Mouse (Mus musculus) layer of hippocampus, postnatal 14 days (tissue): ENCODE measurements around the gene Bdh2. TPM values are rescaled to one million over a fixed set of nuclear protein-coding genes. Genes with fewer than 3 reads are reported as not detected.
A peak's percentile ranks its signal among the peaks of the same experiment; 100 is the strongest.

Source experiments
- DNase-seq, 2 experiments: peaks; one replicate each; pipeline ENCODE4 v3.0.0; 2021 to 2022; ENCODE audit warnings: low spot score in 2 of 2, mixed read lengths in 1 of 2
- total RNA-seq, 2 experiments: library from RNA; stranded (reverse); gene quantifications; 2 replicates each; pipeline ENCODE4 v1.2.3; 2021

Bdh2 gene
- total RNA-seq, 2 experiments from 2014 or later, result 2.3 to 3.8 TPM

DNA sequence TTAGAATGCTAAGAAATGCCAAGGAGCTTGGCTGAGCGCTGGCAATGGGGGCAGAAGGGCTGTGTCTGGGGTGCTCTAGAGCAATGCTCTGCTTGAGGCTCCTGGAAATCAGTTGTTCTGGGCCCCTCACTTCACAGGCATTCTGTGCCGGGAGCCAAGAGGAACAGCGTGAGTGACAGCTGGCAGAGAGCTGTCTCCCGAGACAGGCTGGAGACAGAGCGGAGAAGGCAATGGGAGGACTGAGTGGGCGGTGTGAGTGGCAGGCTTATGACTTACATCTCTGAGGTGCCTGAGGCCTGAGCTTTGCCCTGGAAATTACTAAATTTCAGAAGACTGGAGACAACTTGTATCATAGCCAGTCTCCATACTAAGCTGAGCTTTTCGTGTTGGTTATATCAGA, 12.7 kb downstream of the Bdh2 start:
- peak; percentile 29 to 36 for DNase-seq

GRCm38 (mm10) chr3:135295559-135295958, 14.5 kb downstream of the Bdh2 start:
- no peak for DNase-seq

GRCm38 (mm10) chr3:135298560-135298959, 17.5 kb downstream of the Bdh2 start:
- no peak for DNase-seq

GRCm38 (mm10) chr3:135300081-135300480, 19.1 kb downstream of the Bdh2 start:
- DNase-seq, result no peak

DNA sequence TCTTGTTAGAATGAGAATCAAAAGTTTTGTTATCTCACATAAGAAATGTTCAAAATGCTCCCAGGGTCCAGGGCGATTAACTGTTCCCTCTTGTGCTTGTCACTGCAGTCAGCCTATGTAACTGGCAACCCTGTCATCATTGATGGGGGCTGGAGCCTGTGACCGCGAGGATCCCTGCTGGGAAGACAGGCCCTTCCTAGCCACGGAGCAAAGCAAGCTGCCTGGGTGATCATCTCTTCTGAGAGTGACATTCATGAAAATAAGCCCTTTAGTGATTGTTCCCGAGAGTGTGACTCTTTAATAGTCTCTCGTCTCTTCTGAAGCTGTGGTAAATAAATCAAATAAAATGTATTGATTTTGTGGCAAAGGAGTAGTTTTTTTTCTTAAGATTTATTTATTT, 23.0 kb downstream of the Bdh2 start:
- no peak for DNase-seq

DNA sequence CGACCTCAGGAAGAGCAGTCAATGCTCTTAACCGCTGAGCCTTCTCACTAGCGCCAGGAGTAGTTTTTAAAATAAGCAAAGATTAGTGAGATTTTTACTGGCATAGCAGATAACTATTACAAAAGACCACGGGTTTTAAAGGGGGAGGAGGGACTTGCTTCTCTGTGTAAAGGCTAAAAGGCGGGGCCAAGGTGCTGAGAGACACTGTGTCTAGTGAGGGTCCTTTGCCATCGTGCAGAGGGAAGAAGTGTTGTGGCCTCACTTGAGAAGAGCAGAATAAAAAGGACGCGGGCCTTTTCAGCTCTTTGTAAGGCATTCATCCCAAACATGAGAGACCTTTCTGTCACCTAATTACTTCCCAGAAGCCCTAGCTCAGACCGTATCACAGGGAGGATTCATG, 23.5 kb downstream of the Bdh2 start:
- no peak for DNase-seq

DNA sequence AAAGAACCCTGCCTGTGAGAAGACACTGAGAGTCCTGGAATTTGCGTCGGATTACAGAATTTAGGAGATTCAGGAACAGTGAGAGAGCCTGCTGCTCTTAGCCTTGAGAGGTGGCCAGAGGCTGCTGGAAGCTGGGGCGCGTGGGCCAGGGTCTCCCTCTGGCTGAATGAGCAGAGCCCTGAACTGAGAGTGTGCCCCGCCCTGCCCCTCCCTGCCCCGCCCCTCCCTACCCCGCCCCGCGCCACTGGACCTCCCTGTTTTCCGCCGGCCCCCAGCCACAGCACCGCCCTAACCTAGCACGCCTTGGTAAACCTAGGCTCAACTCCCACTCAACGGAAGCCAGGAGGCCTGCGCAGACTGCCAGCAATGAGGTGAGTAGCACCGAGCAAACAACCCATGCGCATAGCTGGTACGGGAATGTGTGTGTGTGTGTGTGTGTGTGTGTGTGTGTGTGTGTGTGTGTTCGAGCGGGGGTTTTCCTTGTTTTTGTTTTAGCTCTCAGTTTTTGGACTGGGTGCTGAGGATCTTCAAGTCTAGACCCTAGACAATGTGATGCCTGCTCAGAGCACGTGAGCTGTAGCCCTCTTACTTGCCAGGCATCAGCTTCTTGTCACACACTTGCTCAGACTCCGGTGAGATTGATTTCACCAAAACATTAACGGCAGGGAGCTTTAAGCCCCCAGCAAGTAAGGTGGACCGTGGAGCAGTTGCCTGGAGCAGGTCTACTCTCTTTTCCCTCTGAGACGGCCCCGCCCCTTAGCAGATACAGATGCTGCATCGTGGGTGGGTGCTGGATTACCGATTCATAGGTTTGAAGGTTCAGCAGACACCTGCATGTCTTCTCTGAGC, 26.6 kb downstream of the Bdh2 start, which contains the start of gene Slc9b2:
Slc9b2 (plus strand) TSS at position 290 of the 849 bp plus-strand sequence.
- DNase-seq, result no peak

DNA sequence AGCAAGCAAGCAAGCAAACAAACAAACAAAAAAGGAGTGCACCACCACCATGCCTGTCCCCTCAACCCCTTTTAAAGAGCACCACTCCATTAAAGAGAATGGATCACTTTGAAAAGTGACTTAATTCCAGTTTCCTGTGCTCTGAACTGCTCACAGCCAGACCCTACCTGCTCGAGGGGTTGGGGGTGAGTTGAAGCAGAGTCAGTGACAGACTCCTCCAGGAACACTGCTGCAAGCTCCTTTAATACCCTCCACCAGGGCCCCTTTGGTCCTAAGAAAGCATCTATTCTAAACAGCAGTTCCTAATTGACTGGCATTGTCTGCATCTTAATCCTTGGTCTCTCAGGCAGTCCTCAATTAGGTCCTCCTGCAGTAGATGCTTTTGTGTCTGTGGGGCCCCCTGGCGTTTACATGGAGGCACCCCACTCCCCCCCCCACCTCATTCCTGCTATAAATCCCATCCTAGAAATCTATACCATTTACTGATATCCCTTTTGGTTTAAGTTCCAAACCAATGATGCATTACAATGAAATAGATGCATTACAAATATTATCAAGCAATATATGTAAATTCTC, 32.0 kb downstream of the Bdh2 start:
- no peak for DNase-seq

GRCm38 (mm10) chr3:135313727-135314126, 32.7 kb downstream of the Bdh2 start:
- no peak for DNase-seq

GRCm38 (mm10) chr3:135314811-135315210, 33.8 kb downstream of the Bdh2 start:
- DNase-seq, result no peak

GRCm38 (mm10) chr3:135315720-135316425, 34.9 kb downstream of the Bdh2 start:
- DNase-seq, result no peak

DNA sequence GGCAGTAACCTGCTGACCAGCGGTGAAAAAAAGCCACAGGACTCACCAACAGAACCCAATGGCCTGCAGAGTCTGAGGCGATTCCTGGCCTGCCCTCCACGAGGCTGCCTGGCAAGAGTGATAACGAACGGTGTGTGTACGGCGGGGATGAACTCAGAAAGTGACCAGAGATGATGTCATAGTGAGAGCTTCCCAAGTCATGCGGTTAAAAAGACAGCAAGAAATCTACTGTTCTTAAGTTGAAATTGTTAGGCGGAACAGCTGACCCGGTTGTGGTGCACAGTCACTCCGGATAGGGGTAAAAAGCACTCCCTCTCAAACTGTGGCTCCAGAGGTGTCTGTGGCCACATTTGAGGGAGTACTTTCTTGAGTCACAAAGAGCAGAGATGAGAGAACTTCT, 37.3 kb downstream of the Bdh2 start:
- no peak for DNase-seq

DNA sequence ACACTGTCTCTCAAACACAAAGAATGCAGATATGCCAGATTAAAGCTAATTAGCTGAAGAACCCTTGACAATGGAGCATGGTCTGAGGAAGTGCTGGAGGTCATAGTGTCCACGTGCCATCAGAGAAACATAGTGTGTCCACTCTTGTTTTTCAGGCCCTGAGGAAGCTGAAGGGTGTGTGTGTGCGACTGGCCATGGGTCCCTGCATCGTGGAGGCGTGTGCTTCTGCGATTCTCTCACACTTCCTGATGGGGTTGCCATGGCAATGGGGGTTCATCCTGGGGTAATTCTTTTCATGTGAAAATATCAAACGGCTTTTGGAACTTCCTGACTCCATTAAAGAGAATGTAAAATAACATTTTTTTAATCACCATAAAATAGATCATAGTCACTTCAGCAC, 43.3 kb downstream of the Bdh2 start:
- peak in 1 of 2 experiments; percentile 22 for DNase-seq

DNA sequence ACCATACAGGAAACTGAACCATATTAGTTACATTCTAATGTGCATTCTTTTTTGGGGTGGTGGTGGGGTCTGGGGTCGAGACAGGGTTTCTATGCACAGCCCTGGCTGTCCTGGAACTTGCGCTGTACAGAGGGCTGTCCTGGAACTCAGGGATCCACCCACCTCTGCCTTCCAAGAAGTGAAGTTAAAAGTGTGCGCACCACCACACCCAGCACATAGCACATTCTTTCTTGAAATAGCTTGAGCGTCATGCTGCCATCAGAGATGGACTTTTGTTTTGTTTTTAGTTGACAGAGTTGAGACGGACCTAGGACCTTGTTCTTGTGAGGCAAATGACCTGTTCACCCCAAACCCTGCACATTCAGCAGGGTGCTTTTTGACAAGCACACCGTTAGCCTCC, 46.2 kb downstream of the Bdh2 start:
- no peak for DNase-seq

DNA sequence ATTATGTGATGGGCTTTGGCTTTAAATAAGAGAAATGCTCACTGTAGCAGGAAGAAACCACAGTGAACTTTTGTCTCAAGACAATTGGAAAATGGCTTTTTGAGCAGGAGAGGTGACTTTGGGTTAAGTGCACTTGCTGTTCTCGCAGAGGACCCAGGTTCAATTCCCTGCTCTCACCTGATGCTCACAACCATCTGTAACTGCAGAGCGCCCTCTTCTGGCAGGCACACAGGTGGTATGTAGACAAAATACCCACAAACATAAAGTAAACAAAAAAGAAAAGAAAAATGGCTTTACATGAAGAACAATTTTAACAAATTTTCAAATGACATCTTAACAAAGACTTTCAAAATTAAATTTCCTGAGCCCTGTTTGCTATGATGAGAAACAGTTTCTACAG, 46.6 kb downstream of the Bdh2 start:
- no peak for DNase-seq

DNA sequence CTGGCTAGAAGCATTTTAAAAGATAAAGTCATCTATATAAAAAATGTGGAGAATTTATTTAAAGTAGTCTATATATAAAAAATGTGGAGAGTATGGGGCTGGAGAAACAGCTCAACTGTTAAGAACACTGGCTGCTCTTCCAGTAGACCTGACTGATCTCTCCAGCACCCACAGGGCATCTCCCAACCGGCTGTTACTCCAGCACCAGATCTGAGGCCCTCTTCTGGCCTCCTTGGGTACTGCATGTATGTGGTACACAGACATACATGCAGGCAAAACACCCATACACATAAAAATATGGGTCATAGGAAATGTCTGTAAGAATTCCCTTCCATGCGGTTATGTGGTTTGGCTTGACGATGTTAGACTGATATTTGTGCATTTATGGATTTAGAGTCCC, 47.5 kb downstream of the Bdh2 start:
- peak in 1 of 2 experiments; percentile 34 for DNase-seq

DNA sequence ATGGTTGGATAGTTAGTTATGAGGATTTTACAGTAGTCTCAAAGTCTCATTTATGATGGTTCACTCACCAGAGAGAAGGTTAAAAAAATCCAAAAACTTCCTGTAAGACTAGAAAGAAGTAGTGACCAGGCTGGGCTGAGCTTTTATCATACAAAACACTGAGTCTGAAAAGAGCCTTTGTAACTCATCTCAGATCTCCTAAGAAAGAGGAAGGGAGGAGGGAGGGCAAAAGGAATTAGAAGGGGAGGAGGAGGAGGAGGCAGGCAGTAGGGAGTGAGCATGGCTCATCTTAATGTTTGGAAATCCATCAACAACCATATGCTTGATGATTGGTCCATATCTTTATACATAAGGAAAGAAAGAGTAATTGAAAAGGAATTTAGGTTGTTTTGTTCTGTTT, 51.7 kb downstream of the Bdh2 start:
- no peak for DNase-seq

DNA sequence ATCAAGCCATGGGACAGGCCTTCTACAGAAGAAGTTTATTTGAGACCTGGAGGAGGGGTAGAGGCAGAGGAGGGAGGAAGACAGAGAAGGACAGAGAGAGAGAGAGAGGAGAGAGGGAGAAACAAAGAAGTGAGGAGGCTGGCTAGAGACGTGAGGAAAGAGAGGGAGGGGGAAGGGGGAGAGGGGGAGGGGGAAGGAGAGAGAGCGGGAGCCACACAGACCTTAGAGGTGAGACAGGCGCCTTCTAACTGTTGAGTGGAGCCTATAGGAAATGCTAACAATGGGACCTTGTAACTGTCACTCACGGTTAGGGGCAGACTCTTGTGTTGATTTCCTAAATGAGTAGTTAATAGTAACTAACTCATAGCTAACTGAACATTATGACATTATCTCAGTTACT, 52.7 kb downstream of the Bdh2 start:
- DNase-seq, result no peak

DNA sequence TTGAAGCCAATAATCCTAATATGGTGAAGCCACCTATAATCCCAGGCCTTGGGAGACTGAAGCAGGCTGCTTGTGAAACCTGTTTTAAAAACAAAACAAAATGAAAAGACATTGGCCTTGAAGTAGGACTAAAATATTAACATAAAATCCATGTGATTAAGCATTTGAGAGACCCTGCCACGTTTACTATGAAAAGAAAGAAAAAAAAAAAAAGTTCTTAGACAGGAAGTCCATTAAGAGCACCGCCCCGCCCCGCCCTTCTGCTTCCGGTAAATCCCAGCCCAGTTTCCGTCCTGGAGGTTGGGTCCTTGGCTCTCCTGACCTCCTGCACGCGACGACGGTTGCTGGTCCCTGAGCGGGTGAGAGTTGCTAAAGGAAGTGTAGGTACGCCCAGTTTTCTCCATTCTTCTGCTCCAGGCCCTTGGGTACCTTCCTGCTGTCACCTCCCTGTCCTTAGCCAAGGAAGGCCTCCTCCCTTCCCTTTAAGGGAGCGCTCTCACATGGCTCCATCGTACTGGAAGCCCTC, 66.8 kb downstream of the Bdh2 start, which contains the start of gene Slc9b1:
Slc9b1 (plus strand) TSS at position 291 of the 526 bp plus-strand sequence.
- no peak for DNase-seq

DNA sequence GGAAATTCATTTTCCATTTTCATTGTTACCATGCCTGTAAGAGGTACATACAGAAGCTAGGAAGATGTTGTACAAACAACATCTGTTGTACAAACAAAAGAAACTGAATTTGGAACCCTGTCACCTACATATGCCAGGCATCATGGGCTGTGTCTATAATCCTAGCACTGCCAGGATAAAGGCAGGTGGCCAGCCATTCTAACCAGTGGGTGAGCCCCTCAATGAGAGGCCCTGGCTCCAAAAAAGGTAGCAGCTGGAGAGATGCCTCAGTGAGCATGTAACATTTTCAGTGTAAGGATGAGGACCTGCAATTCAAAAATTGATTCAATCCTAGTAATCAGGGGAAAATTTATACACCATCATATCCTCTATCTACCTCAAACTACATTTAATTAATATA, 68.0 kb downstream of the Bdh2 start:
- peak; percentile 4 to 24 for DNase-seq

GRCm38 (mm10) chr3:135351857-135352256, 70.8 kb downstream of the Bdh2 start:
- DNase-seq, result no peak
